Mouse (Mus musculus) limb, embryonic 11.5 days (tissue): Measurements from ENCODE around the gene Rapgef6. TPM values are rescaled to one million over a fixed set of nuclear protein-coding genes. Genes with fewer than 3 reads are reported as not detected.

Experiments used
- ATAC-seq: fragments of 200-750 bp; cut with Nextera tagmentation; 2 replicates; pipeline ENCODE4 v1.8.0; 2017; ENCODE audit warnings: low read depth; ENCODE audit not compliant: insufficient number of reproducible peaks, low FRiP score, low TSS enrichment
- DNase-seq: peaks from one replicate; pipeline ENCODE4 v3.0.0-alpha.2; 2015; ENCODE audit warnings: low spot score
- H3K27ac ChIP-seq: fragments of 300-500 bp; sonication (generic); replicated peaks from 2 replicates; pipeline ENCODE4 v1.5.1; 2014; ENCODE audit warnings: low read depth, mild to moderate bottlenecking, low read length
- H3K27me3 ChIP-seq: fragments of 300-500 bp; sonication (generic); 2 replicates; pipeline ENCODE4 v1.6.1; 2014; ENCODE audit warnings: mild to moderate bottlenecking, low read length, mixed read lengths; ENCODE audit not compliant: control insufficient read depth, insufficient read depth
- H3K36me3 ChIP-seq: fragments of 300-500 bp; sonication (generic); 2 replicates; pipeline ENCODE4 v1.6.1; 2014; ENCODE audit warnings: mild to moderate bottlenecking, low read length, moderate library complexity, mixed read lengths; ENCODE audit not compliant: control insufficient read depth, insufficient read depth
- H3K4me1 ChIP-seq: fragments of 300-500 bp; sonication (generic); 2 replicates; pipeline ENCODE4 v1.6.1; 2014; ENCODE audit warnings: low read length, mixed read lengths; ENCODE audit not compliant: control insufficient read depth, insufficient read depth
- H3K4me2 ChIP-seq: fragments of 300-500 bp; sonication (generic); 2 replicates; pipeline ENCODE4 v1.6.1; 2014; ENCODE audit warnings: low read depth, mild to moderate bottlenecking, moderate library complexity; ENCODE audit not compliant: severe bottlenecking
- H3K4me3 ChIP-seq: fragments of 300-500 bp; sonication (generic); 2 replicates; pipeline ENCODE4 v1.5.1; 2014; ENCODE audit warnings: low read depth, low read length
- H3K9ac ChIP-seq: fragments of 300-500 bp; sonication (generic); 2 replicates; pipeline ENCODE4 v1.6.1; 2014; ENCODE audit warnings: mild to moderate bottlenecking, low read length
- H3K9me3 ChIP-seq: fragments of 300-500 bp; sonication (generic); 2 replicates; pipeline ENCODE4 v1.6.1; 2016; ENCODE audit warnings: low read length; ENCODE audit not compliant: control insufficient read depth
- WGBS: fragments of 180-500 bp; shearing (Covaris S2); extraction: QIAGEN DNeasy Blood & Tissue Kit; methylation state at CpG from one replicate; pipeline ENCODE4 v1.1.7; 2014; 5-methylcytosine and 5-hydroxymethylcytosine counted together
- polyA plus RNA-seq: library from polyadenylated mRNA; unstranded; fragments of >200 nt; fragmentation: Nextera tagmentation; extraction: Ambion mirVana; gene quantifications from 2 replicates; pipeline ENCODE4 v1.2.1, GENCODE M21; 2014

The Rapgef6 gene
- polyA plus RNA-seq, 1 experiment from 2014 or later, result 29.1 TPM

- WGBS, result 87% methylated on average over 4 of the region's 4 CpGs
- Histone ChIP-seq H3K36me3 (peaks cover 11% of the 10 kb centered on the region), H3K4me1 (no peaks in the 10 kb centered on the region), H3K9ac (no peak overlapping the region), H3K9me3 (no peaks in the 10 kb centered on the region), H3K4me3 (no peak overlapping the region), H3K4me2 (no peak overlapping the region), H3K27me3 (no peaks in the 10 kb centered on the region), H3K27ac (no peak overlapping the region)
- ATAC-seq (no peak), DNase-seq (no peak)
Measured at GRCm38 (mm10) chr11:54690171-54690570, 167.5 kb downstream of the Rapgef6 start.

GRCm38 (mm10) chr11:54691179-54691578 is 168.5 kb downstream of the Rapgef6 start:
- H3K36me3 ChIP-seq, result peaks cover 11% of the 10 kb centered on the region
- H3K27ac ChIP-seq, result no peak overlapping the region

GRCm38 (mm10) chr11:54693696-54694095 is 171.0 kb downstream of the Rapgef6 start:
- Histone ChIP-seq H3K9ac (no peak overlapping the region), H3K4me3 (no peak overlapping the region), H3K27me3 (no peaks in the 10 kb centered on the region), H3K9me3 (no peaks in the 10 kb centered on the region), H3K4me2 (no peak overlapping the region), H3K27ac (no peak overlapping the region), H3K4me1 (no peaks in the 10 kb centered on the region), H3K36me3 (peaks cover 11% of the 10 kb centered on the region)
- DNase-seq, result no peak
- 93% methylated on average over 6 of the region's 6 CpGs for WGBS
- no peak for ATAC-seq

More at GRCm38 (mm10) chr11:54691179-54691578, 168.5 kb downstream of the Rapgef6 start:
- H3K27me3 ChIP-seq, result no peaks in the 10 kb centered on the region
- ATAC-seq (no peak), DNase-seq (no peak)
- no peak overlapping the region for H3K4me2 ChIP-seq
- 90% methylated on average over 4 of the region's 4 CpGs for WGBS
- H3K9me3 ChIP-seq, result no peaks in the 10 kb centered on the region
- no peak overlapping the region for H3K9ac ChIP-seq
- no peak overlapping the region for H3K4me3 ChIP-seq
- H3K4me1 ChIP-seq, result no peaks in the 10 kb centered on the region

GRCm38 (mm10) chr11:54694291-54694690 is 171.6 kb downstream of the Rapgef6 start:
- Histone ChIP-seq H3K9me3 (no peaks in the 10 kb centered on the region), H3K36me3 (peaks cover 11% of the 10 kb centered on the region), H3K4me2 (no peak overlapping the region), H3K27me3 (no peaks in the 10 kb centered on the region), H3K4me3 (no peak overlapping the region), H3K27ac (no peak overlapping the region), H3K9ac (no peak overlapping the region), H3K4me1 (no peaks in the 10 kb centered on the region)
- DNase-seq, result no peak
- ATAC-seq, result no peak
- 65% methylated on average over 8 of the region's 8 CpGs for WGBS

- ATAC-seq (no peak), DNase-seq (peak; percentile 28)
- Histone ChIP-seq H3K4me3 (no peak overlapping the region), H3K27ac (no peak overlapping the region), H3K4me1 (no peaks in the 10 kb centered on the region), H3K9ac (no peak overlapping the region), H3K9me3 (no peaks in the 10 kb centered on the region), H3K4me2 (no peak overlapping the region), H3K27me3 (no peaks in the 10 kb centered on the region), H3K36me3 (peaks cover 7% of the 10 kb centered on the region)
- WGBS, result 73% methylated on average over 4 of the region's 4 CpGs
Measured at GRCm38 (mm10) chr11:54695951-54696350, 173.3 kb downstream of the Rapgef6 start.

GRCm38 (mm10) chr11:54697611-54698010 is 175.0 kb downstream of the Rapgef6 start:
- H3K9ac ChIP-seq, result no peak overlapping the region
- H3K27me3 ChIP-seq, result no peaks in the 10 kb centered on the region
- peaks cover 4% of the 10 kb centered on the region; the same call in 1 of the 2 replicates for H3K36me3 ChIP-seq
- WGBS, result 94% methylated on average over 5 of the region's 5 CpGs
- H3K4me1 ChIP-seq, result no peaks in the 10 kb centered on the region
- no peak overlapping the region for H3K4me2 ChIP-seq
- ATAC-seq (no peak), DNase-seq (no peak)
- no peak overlapping the region for H3K4me3 ChIP-seq
- no peaks in the 10 kb centered on the region for H3K9me3 ChIP-seq
- no peak overlapping the region for H3K27ac ChIP-seq

GRCm38 (mm10) chr11:54698636-54699035 is 176.0 kb downstream of the Rapgef6 start:
- Histone ChIP-seq H3K36me3 (peaks cover 4% of the 10 kb centered on the region; the same call in 1 of the 2 replicates), H3K4me3 (no peak overlapping the region), H3K27me3 (no peaks in the 10 kb centered on the region), H3K27ac (no peak overlapping the region), H3K4me2 (no peak overlapping the region), H3K9ac (no peak overlapping the region), H3K9me3 (no peaks in the 10 kb centered on the region), H3K4me1 (no peaks in the 10 kb centered on the region)
- WGBS, result 94% methylated on average over 7 of the region's 7 CpGs
- DNase-seq (no peak), ATAC-seq (no peak)

- Histone ChIP-seq H3K27me3 (no peaks in the 10 kb centered on the region), H3K4me1 (no peaks in the 10 kb centered on the region), H3K4me2 (no peak overlapping the region), H3K36me3 (peaks cover 2% of the 10 kb centered on the region; the same call in 1 of the 2 replicates), H3K27ac (no peak overlapping the region), H3K9ac (no peak overlapping the region), H3K9me3 (no peaks in the 10 kb centered on the region), H3K4me3 (no peak overlapping the region)
- DNase-seq, result no peak
- WGBS, result 83% methylated on average over 3 of the region's 3 CpGs
- ATAC-seq, result no peak
Measured at GRCm38 (mm10) chr11:54699972-54700371, 177.3 kb downstream of the Rapgef6 start.

- Histone ChIP-seq H3K4me3 (no peak overlapping the region), H3K9ac (no peak overlapping the region), H3K9me3 (no peaks in the 10 kb centered on the region), H3K27ac (no peak overlapping the region), H3K4me1 (no peaks in the 10 kb centered on the region), H3K27me3 (no peaks in the 10 kb centered on the region), H3K36me3 (peaks cover 2% of the 10 kb centered on the region; the same call in 1 of the 2 replicates), H3K4me2 (no peak overlapping the region)
- DNase-seq (no peak), ATAC-seq (no peak)
- WGBS, result 94% methylated on average over 8 of the region's 8 CpGs
Measured at GRCm38 (mm10) chr11:54701848-54702247, 179.2 kb downstream of the Rapgef6 start.
